Mouse (Mus musculus) thymus, postnatal 25 days (tissue): ENCODE data around the gene Tradd.
"Not testable (repeated sequence)": the region's sequence is repeated elsewhere in the genome, so short reads cannot be mapped to it uniquely, and the experiment has no call there.

ENCODE experiments used
- DNase-seq: peaks from one replicate; pipeline ENCODE4 v3.0.0; 2022

The Tradd gene

DNA sequence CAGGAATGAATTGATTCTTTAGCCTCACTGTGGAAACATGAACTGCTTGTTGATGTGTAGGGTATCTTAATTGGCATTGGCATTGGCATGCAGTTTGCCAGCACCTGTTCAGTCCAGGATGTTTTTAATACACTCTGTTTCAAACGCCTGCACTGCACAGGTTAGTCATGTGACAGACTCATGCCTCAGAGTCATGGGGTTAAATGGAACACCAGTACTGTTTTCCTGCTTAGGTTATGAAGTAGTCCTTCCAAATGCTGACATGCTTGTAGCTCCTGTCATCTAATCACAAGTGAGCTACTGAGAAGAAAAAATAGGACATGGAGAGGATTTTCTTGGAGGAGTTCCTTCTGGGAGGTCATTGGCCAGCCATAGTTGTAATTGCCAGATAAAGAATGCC is 29.2 kb downstream of the Tradd start:
- no peak for DNase-seq

GRCm38 (mm10) chr8:105233126-105233935 is 31.1 kb downstream of the Tradd start:
- DNase-seq, result no peak

GRCm38 (mm10) chr8:105232321-105232693 is 32.1 kb downstream of the Tradd start:
- not testable (repeated sequence) for DNase-seq

DNA sequence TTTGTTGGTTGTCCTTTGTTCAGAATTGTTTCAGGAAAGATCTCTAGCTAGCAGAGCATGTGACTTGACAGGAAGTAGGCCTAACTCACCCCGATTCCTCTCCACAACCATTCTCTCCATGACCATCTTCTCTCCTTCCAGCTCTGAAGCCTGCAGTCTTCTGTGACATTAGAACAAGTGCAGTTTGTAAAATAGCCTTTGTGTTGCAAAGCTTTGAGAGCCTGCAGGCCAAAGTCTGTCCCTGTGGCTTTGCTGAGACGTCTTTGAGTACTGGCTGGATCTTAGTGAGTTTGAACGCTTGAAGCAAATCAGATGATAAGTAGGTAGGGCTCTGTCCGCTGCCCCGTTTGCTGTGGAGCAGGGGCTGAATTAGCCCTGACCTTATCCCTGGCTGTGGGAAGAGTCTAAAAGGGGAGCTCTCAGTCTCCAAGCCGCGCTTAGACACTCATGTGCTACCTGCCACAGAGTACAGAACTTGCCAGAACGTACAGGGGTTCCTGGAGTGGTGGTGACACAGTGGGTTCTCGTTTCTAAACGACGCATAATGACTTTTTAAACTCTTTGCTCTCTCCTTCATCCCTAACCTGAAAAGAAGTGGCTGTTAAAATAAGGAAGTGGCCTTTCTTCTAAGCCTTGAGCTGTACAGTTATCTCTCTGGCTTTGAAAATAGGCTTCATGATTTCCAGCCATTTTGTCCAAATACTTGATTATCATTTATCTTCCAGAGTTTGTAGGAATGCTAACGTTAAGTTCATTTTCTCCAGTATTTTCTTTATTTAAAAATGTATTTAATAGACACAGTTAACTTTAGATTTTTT is 32.7 kb downstream of the Tradd start:
- DNase-seq, result no peak

GRCm38 (mm10) chr8:105225917-105226316 is 38.5 kb downstream of the Tradd start:
- no peak for DNase-seq

- no peak for DNase-seq
These were observed 39.2 kb downstream of the Tradd start for GRCm38 (mm10) chr8:105225272-105225593.

DNA sequence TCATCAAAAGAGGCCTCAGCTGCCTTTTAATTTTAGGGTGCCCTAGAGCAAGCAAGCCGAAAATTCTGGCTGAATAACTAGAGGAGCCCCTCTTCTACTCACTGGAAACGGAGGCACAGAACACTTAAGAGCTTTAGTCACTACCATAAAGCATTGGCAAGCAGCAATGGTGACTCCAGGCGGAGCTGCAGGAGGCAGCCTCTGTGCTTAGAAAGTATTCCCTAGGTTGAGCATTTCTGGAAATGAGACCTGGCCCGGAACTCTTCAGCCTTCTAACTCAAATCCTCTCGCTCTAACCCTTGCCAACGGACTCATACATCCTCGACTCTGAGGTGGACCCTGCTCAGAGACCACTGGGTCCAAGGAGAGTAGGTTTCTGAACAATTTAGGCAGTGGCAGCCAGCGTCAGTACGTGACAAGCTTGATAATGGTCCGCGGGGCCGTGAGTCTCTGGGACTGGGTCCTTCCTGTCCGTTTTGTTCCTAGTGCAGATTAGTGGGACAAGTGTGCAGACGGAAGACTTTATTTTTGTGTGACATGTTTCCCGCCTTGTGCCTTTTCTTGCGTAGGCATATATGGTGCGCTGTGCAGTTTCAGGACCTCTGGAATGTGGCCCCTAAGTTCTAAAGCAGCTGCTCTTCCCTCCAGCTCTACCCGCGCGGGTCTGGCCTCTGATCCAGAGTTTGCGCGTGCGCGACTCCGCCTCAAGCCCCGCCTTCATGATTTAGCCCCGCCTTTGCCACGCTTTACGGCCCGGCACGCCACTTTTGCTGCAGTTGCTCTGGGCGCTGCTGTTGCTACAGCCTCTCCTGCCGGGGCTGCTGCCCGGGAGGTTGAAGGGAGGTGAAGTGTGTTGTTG is 39.8 kb downstream of the Tradd start, which contains the start of gene D230025D16Rik:
Gene D230025D16Rik (plus strand): TSS at position 733 of the 859 bp plus-strand sequence.
- peak; percentile 97 for DNase-seq

GRCm38 (mm10) chr8:105223850-105224249 is 40.6 kb downstream of the Tradd start:
- no peak for DNase-seq

DNA sequence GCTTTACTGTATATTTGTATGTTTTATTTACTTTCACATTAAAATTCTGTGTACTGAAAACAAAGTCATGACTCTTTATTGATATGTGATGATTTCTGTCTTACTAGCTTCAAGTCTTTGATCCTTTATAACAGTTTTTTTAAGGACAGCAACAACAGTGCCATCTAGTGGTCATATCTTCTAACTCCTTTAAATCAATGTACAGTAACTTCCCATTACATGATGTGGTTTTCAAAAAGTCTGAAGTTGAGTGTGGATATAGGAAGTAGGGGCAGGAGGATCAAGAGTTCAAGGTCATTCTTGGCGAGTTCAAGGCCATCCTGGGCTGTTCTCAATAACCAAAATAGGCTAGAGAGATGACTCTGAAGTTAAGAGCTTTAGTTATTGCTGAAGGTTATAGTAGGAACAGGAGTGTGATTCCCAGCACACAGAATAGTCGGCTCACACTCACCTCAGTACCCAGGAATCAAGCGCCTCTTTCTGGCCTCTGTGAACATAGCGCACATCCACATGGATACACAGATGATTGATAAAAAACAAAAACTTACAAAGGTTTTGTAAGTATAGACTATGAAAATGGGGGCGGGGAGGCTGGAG is 46.4 kb downstream of the Tradd start:
- DNase-seq, result no peak

DNA sequence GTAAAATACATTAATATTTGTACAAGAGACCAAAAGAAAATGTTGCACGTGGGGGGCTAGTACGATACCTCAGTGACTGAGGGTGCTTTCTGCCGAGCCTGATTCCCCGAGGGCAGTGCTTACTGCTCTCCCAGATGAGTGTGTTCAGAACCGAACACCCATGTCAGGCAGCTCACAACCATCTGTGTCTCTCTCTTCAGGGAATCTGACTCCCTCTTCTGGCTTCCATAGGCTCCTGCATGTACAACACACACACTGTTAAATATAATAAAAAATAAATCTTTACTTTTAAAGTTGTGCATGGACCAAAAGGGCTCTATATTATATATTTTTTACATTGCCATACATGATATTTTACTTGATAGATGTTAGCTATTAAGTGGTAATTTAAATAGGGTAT is 50.3 kb downstream of the Tradd start:
- no peak for DNase-seq

GRCm38 (mm10) chr8:105209153-105210110 is 55.0 kb downstream of the Tradd start:
- DNase-seq, result no peak
